Mouse (Mus musculus) lung, postnatal 0 days (tissue): ENCODE data around the gene Snx30. TPM values are rescaled to one million over a fixed set of nuclear protein-coding genes. Genes with fewer than 3 reads are reported as not detected.
A peak's percentile ranks its signal among the peaks of the same experiment; 100 is the strongest.

Experiments
- ATAC-seq: fragments of 200-750 bp; cut with Nextera tagmentation; 2 replicates; pipeline ENCODE4 v1.8.0; 2017; ENCODE audit warnings: moderate library complexity
- DNase-seq: peaks from one replicate; pipeline ENCODE4 v3.0.0-alpha.2; 2016; ENCODE audit warnings: low spot score
- H3K27ac ChIP-seq: fragments of 300-500 bp; sonication (generic); 2 replicates; pipeline ENCODE4 v1.5.1; 2014; ENCODE audit warnings: antibody characterized with exemption, mild to moderate bottlenecking, low read length, mixed read lengths
- H3K27me3 ChIP-seq: fragments of 300-500 bp; sonication (generic); replicated peaks from 2 replicates; pipeline ENCODE4 v1.6.1; 2014; ENCODE audit warnings: low read length, mixed read lengths; ENCODE audit not compliant: insufficient read depth
- H3K36me3 ChIP-seq: fragments of 300-500 bp; sonication (generic); 2 replicates; pipeline ENCODE4 v1.6.1; 2014; ENCODE audit warnings: low read length, mixed read lengths; ENCODE audit not compliant: insufficient read depth
- H3K4me1 ChIP-seq: fragments of 300-500 bp; sonication (generic); 2 replicates; pipeline ENCODE4 v1.6.1; 2014; ENCODE audit warnings: antibody characterized with exemption, low read depth, low read length, mixed read lengths; ENCODE audit not compliant: insufficient read depth
- H3K4me2 ChIP-seq: fragments of 300-500 bp; sonication (generic); replicated peaks from 2 replicates; pipeline ENCODE4 v1.6.1; 2014; ENCODE audit warnings: low read depth, mild to moderate bottlenecking, low read length, moderate library complexity, mixed read lengths
- H3K4me3 ChIP-seq: fragments of 300-500 bp; sonication (generic); 2 replicates; pipeline ENCODE4 v1.5.1; 2014; ENCODE audit warnings: low read depth, low read length
- H3K9ac ChIP-seq: fragments of 300-500 bp; sonication (generic); replicated peaks from 2 replicates; pipeline ENCODE4 v1.6.1; 2014; ENCODE audit warnings: low read depth, mild to moderate bottlenecking
- H3K9me3 ChIP-seq: fragments of 300-500 bp; sonication (generic); 2 replicates; pipeline ENCODE4 v1.6.1; 2016; ENCODE audit warnings: low read length, mixed read lengths
- CTCF ChIP-seq: IDR thresholded peaks from 2 replicates; pipeline ENCODE4 v1.5.1; 2016; ENCODE audit warnings: antibody characterized with exemption, mild to moderate bottlenecking
- EP300 ChIP-seq: IDR thresholded peaks from 2 replicates; pipeline ENCODE4 v1.6.1; 2016; ENCODE audit warnings: antibody characterized with exemption, mild to moderate bottlenecking, control low read depth
- WGBS: fragments of 180-500 bp; shearing (Covaris S2); extraction: QIAGEN DNeasy Blood & Tissue Kit; methylation state at CpG from one replicate; pipeline ENCODE4 v1.1.7; 2014; 5-methylcytosine and 5-hydroxymethylcytosine counted together
- polyA plus RNA-seq: library from polyadenylated mRNA; unstranded; fragments of >200 nt; fragmentation: Nextera tagmentation; extraction: Ambion mirVana; gene quantifications from 2 replicates; pipeline ENCODE4 v1.2.1, GENCODE M21; 2015

Gene Snx30
- polyA plus RNA-seq, 1 experiment from 2014 or later = 12.0 TPM

DNA sequence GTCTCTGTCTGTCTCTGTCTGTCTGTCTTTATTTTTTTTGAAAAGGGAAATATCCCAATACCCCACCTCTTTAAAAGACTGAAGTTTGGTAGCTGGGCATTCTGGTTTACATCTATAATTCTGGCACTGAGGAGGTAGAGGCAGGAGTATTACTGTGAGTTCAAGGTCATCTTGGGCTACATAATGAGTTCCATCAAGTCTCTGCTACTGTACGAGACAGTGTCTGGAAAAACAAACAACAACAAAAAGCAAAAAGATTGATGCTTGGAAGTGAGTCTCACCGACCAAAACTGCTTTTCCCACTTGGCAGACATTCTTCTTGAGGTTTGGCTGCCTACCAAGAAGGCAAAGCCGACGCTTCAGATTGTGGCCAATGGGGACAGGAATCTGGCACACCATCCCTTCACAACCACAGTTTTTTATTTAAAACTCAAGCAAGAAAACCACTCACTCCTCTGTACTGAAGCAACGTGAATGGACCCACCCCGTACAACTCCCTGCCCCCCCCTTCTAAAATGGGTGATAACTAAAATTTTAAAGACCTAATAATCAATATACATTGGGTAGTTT, 63.9 kb downstream of the Snx30 start:
- Histone ChIP-seq H3K9me3 (no peaks in the 10 kb centered on the region), H3K27ac (peak overlapping the region; percentile 58; the same call in 1 of the 2 replicates), H3K27me3 (no peaks in the 10 kb centered on the region), H3K4me1 (peaks cover 12% of the 10 kb centered on the region; the same call in 1 of the 2 replicates), H3K4me3 (no peak overlapping the region), H3K9ac (no peak overlapping the region), H3K4me2 (no peak overlapping the region), H3K36me3 (no peaks in the 10 kb centered on the region)
- ATAC-seq (peak; percentile 24; the same call in 1 of the 2 replicates), DNase-seq (peak; percentile 59)
- 23% methylated on average over 6 of the region's 6 CpGs for WGBS
- TF ChIP-seq CTCF (no peak), EP300 (no peak)

DNA sequence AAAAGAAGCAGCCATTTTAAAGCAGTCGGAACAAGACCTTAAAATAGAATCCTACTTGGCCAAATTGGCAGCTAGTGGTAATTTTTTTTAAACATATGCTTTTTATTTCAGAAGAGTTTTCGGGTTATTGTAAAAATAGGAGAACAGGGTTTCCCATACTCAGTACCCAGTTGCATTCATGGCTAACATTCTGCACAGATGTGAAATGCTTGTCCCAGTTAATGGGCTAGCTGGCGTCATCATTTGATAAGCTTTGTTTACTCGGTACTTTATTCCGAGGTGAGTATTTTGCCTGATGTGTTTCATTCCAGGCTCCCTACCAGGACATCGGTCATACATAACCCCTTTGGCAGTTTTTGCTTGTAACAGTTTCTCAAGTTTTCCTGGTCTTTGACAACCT, 64.8 kb downstream of the Snx30 start:
- Histone ChIP-seq H3K4me2 (no peak overlapping the region), H3K9ac (no peak overlapping the region), H3K27ac (peak overlapping the region; percentile 58), H3K9me3 (no peaks in the 10 kb centered on the region), H3K4me1 (peaks cover 12% of the 10 kb centered on the region; the same call in 1 of the 2 replicates), H3K4me3 (no peak overlapping the region), H3K27me3 (no peaks in the 10 kb centered on the region), H3K36me3 (no peaks in the 10 kb centered on the region)
- ATAC-seq (peak; percentile 57), DNase-seq (no peak)
- WGBS = 29% methylated on average over 6 of the region's 6 CpGs
- TF ChIP-seq CTCF (no peak), EP300 (0 out of 2 replicates have a peak, but pooled peaks have one; percentile 10)

DNA sequence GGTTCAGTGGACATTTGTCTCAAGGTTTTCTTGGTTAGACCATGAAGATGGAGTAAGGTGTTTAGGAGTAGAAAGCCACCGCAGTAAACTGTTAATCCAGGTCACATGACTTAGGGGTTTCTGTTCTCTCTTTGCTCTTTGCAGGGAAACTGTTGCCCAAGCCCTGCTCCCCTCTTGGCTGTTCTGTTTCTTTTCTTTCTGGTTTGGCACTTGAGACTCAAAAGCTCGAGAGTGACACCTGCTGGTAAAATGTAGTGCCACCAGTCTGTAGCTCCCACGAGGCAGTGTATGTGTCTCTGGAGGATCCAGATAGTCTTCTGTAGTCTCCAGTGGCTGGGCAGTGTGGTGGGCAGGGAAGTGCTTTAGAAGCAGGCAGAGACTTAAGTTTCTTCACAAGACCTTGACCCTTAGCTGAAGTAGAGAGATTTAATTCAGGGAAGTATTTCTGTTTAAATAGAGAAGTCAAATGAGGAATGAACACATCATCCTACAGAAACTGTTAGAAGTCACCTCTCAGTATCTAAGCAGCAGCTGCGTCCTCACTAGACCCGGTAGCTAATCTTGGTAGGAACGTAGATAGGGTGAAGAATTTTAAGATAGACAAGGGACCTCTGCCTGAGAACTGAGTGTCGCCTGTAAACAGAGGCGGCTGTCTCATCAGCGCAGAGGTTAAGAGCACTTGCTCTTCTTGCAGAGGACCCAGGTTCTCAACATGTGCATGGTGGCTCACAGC, 65.4 kb downstream of the Snx30 start:
- Histone ChIP-seq H3K4me2 (no peak overlapping the region), H3K27me3 (no peaks in the 10 kb centered on the region), H3K4me1 (peaks cover 12% of the 10 kb centered on the region; the same call in 1 of the 2 replicates), H3K27ac (peak overlapping the region; percentile 58), H3K36me3 (no peaks in the 10 kb centered on the region), H3K9ac (no peak overlapping the region), H3K4me3 (no peak overlapping the region), H3K9me3 (no peaks in the 10 kb centered on the region)
- 54% methylated on average over 9 of the region's 9 CpGs for WGBS
- peak; percentile 84 for ATAC-seq
- TF ChIP-seq CTCF (peak; percentile 92), EP300 (no peak)
- DNase-seq = peak; percentile 93

GRCm38 (mm10) chr4:59873240-59873639, 67.6 kb downstream of the Snx30 start:
- H3K27me3 ChIP-seq = no peaks in the 10 kb centered on the region
- TF ChIP-seq EP300 (no peak), CTCF (no peak)
- H3K4me1 ChIP-seq = peaks cover 12% of the 10 kb centered on the region; the same call in 1 of the 2 replicates
- H3K4me3 ChIP-seq = no peak overlapping the region
- DNase-seq = no peak
- H3K9ac ChIP-seq = no peak overlapping the region
- ATAC-seq = no peak
- WGBS = 49% methylated on average over 6 of the region's 6 CpGs
- no peak overlapping the region for H3K4me2 ChIP-seq
- H3K9me3 ChIP-seq = no peaks in the 10 kb centered on the region
- no peaks in the 10 kb centered on the region for H3K36me3 ChIP-seq
- H3K27ac ChIP-seq = no peak overlapping the region

DNA sequence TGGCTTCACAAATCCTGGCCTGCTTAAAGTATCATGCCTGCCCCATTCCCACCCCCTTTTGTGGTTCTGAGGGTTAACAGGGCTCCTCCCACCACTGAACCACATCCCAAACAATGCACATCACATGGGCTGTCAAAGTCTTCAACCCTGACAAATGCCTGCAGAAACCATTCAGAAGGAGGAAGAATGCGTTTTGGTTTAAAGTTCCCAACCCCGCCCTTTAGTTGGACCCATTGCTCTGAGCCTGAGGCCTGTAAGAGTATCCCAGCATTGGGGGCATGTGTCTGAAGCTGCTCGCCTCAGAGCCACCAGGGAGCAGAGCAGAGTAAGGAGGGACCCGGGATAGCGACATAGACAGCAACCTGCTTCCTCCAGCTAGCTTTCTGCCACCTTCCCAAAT, 68.2 kb downstream of the Snx30 start:
- Histone ChIP-seq H3K9ac (no peak overlapping the region), H3K36me3 (no peaks in the 10 kb centered on the region), H3K9me3 (no peaks in the 10 kb centered on the region), H3K4me2 (no peak overlapping the region), H3K4me3 (no peak overlapping the region), H3K27ac (no peak overlapping the region), H3K27me3 (no peaks in the 10 kb centered on the region), H3K4me1 (peaks cover 12% of the 10 kb centered on the region; the same call in 1 of the 2 replicates)
- TF ChIP-seq EP300 (no peak), CTCF (peak; percentile 16; the same call in 1 of the 2 replicates)
- ATAC-seq = no peak
- DNase-seq = no peak
- 57% methylated on average over 5 of the region's 5 CpGs for WGBS

DNA sequence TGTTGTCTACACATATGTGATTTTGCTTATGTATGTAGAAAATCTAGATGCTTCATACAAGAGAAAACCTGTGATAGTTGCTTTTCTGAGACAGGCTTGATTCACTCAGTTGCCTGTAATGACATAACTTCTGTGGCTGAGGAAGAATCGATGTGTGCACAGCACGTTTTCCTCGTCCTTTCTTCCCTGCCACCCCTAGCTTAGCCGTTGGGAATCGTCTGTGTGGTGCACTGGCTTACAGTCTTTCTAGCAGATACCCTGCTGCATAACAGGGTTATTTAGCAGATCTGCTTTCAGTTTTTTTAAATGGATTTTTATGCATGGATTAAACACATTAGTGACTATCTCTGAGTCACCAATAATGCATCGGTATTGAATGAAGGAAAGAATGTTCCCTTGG, 70.9 kb downstream of the Snx30 start:
- Histone ChIP-seq H3K4me1 (no peaks in the 10 kb centered on the region), H3K27me3 (no peaks in the 10 kb centered on the region), H3K4me2 (no peak overlapping the region), H3K27ac (no peak overlapping the region), H3K9me3 (no peaks in the 10 kb centered on the region), H3K36me3 (no peaks in the 10 kb centered on the region), H3K4me3 (no peak overlapping the region), H3K9ac (no peak overlapping the region)
- WGBS = 81% methylated on average over 6 of the region's 6 CpGs
- DNase-seq = no peak
- TF ChIP-seq EP300 = no peak
- no peak for TF ChIP-seq CTCF
- no peak for ATAC-seq
